Mouse (Mus musculus) activated CD4-positive, CD25-positive, alpha-beta regulatory T cell, adult 4 months (primary cell): ENCODE results near the gene Cemip2. TPM values are rescaled to one million over a fixed set of nuclear protein-coding genes. Genes with fewer than 3 reads are reported as not detected.
"Not testable (repeated sequence)": the region's sequence is repeated elsewhere in the genome, so short reads cannot be mapped to it uniquely, and the experiment has no call there.

Experiments used
- ATAC-seq: one replicate; pipeline ENCODE4 v1.8.0; 2017
- polyA plus RNA-seq, 2 experiments: library from polyadenylated mRNA; unstranded; fragments of 100-300 nt; shearing (Covaris generic); gene quantifications; one replicate each; pipeline ENCODE4 v1.2.1; 2017

Gene Cemip2
- polyA plus RNA-seq, 2 experiments from 2014 or later: 6.3 to 7.2 TPM

- ATAC-seq: peak; percentile 46
These were observed 40.0 kb downstream of the Cemip2 start for GRCm38 (mm10) chr19:21818021-21818725.

- no peak for ATAC-seq
These were observed 41.4 kb downstream of the Cemip2 start for GRCm38 (mm10) chr19:21819585-21819984.

- ATAC-seq: no peak
These were observed 42.0 kb downstream of the Cemip2 start for GRCm38 (mm10) chr19:21820126-21820525.

GRCm38 (mm10) chr19:21821877-21822276 lies 43.7 kb downstream of the Cemip2 start:
- no peak for ATAC-seq

GRCm38 (mm10) chr19:21824146-21824545 lies 46.0 kb downstream of the Cemip2 start:
- no peak for ATAC-seq

GRCm38 (mm10) chr19:21825128-21825885 lies 47.2 kb downstream of the Cemip2 start:
- ATAC-seq: no peak

- no peak for ATAC-seq
These were observed 55.4 kb downstream of the Cemip2 start for GRCm38 (mm10) chr19:21833416-21833992.

- no peak for ATAC-seq
These were observed 56.8 kb downstream of the Cemip2 start for GRCm38 (mm10) chr19:21834952-21835351.

- no peak for ATAC-seq
These were observed 72.6 kb downstream of the Cemip2 start for GRCm38 (mm10) chr19:21850721-21851120.

- ATAC-seq: no peak
These were observed 76.5 kb downstream of the Cemip2 start for GRCm38 (mm10) chr19:21854526-21855228.

GRCm38 (mm10) chr19:21855421-21856128 lies 77.4 kb downstream of the Cemip2 start:
- no peak for ATAC-seq

GRCm38 (mm10) chr19:21858846-21859521 lies 80.8 kb downstream of the Cemip2 start:
- no peak for ATAC-seq

GRCm38 (mm10) chr19:21860132-21860531 lies 82.0 kb downstream of the Cemip2 start:
- ATAC-seq: no peak

GRCm38 (mm10) chr19:21860894-21861293 lies 82.8 kb downstream of the Cemip2 start:
- ATAC-seq: no peak

- ATAC-seq: no peak
These were observed 84.3 kb downstream of the Cemip2 start for GRCm38 (mm10) chr19:21862289-21862990.

- ATAC-seq: peak; percentile 86
These were observed 85.1 kb downstream of the Cemip2 start for GRCm38 (mm10) chr19:21862991-21863931.

- ATAC-seq: peak; percentile 44
These were observed 87.3 kb downstream of the Cemip2 start for GRCm38 (mm10) chr19:21865242-21866055.

- ATAC-seq: no peak
These were observed 88.0 kb downstream of the Cemip2 start for GRCm38 (mm10) chr19:21866094-21866493.

- ATAC-seq: not testable (repeated sequence)
These were observed 88.6 kb downstream of the Cemip2 start for GRCm38 (mm10) chr19:21866756-21867155.
